Mouse (Mus musculus) liver, embryonic 14.5 days (tissue): ENCODE results near the gene Amigo2. TPM values are rescaled to one million over a fixed set of nuclear protein-coding genes. Genes with fewer than 3 reads are reported as not detected.

Experiments
- ATAC-seq: fragments of 200-750 bp; cut with Nextera tagmentation; 2 replicates; pipeline ENCODE4 v1.8.0; 2017; ENCODE audit warnings: moderate number of reproducible peaks, mild to moderate bottlenecking, moderate library complexity; ENCODE audit not compliant: insufficient read depth
- DNase-seq, 3 experiments: peaks; one replicate each; pipeline ENCODE4 v3.0.0-alpha.2; 2012 to 2013; ENCODE audit warnings: low read depth in 3 of 3, low spot score in 3 of 3
- H3K27ac ChIP-seq: fragments of 300-500 bp; sonication (generic); 2 replicates; pipeline ENCODE4 v1.5.1; 2014; ENCODE audit warnings: moderate library complexity, mild to moderate bottlenecking, control low read depth, inconsistent platforms
- H3K27me3 ChIP-seq: fragments of 300-500 bp; sonication (generic); 2 replicates; pipeline ENCODE4 v1.6.1; 2014; ENCODE audit warnings: mild to moderate bottlenecking, low read length, moderate library complexity; ENCODE audit not compliant: control insufficient read depth, insufficient read depth
- H3K36me3 ChIP-seq: fragments of 300-500 bp; sonication (generic); replicated peaks from 2 replicates; pipeline ENCODE4 v1.6.1; 2014; ENCODE audit warnings: low read depth; ENCODE audit not compliant: control insufficient read depth, insufficient read depth
- H3K4me1 ChIP-seq, 2 experiments: fragments of 200-500 bp in 1 of 2; fragments of 300-500 bp in 1 of 2; sonication (generic) in 1 of 2; replicated peaks; 2 replicates each; pipeline ENCODE4 v1.6.1; 2012 to 2014; ENCODE audit warnings: antibody characterized with exemption in 1 of 2, inconsistent platforms in 1 of 2, low read length in 1 of 2; ENCODE audit not compliant: control insufficient read depth in 2 of 2, insufficient read depth in 2 of 2
- H3K4me2 ChIP-seq: fragments of 300-500 bp; sonication (generic); 2 replicates; pipeline ENCODE4 v1.6.1; 2014; ENCODE audit warnings: low read depth, mild to moderate bottlenecking, control low read depth, moderate library complexity
- H3K4me3 ChIP-seq, 2 experiments: fragments of 200-500 bp in 1 of 2; fragments of 300-500 bp in 1 of 2; sonication (generic) in 1 of 2; 2 replicates each; pipeline ENCODE4 v1.5.1; 2012 to 2014; ENCODE audit warnings: low read depth in 2 of 2, low read length in 2 of 2, mild to moderate bottlenecking in 2 of 2, control low read depth in 1 of 2, inconsistent platforms in 1 of 2, moderate library complexity in 1 of 2; ENCODE audit not compliant: insufficient read depth in 1 of 2
- H3K9ac ChIP-seq: fragments of 300-500 bp; sonication (generic); replicated peaks from 2 replicates; pipeline ENCODE4 v1.6.1; 2014; ENCODE audit warnings: mild to moderate bottlenecking, control low read depth, moderate library complexity
- H3K9me3 ChIP-seq: fragments of 300-500 bp; sonication (generic); 2 replicates; pipeline ENCODE4 v1.6.1; 2016; ENCODE audit warnings: low read length, mixed read lengths; ENCODE audit not compliant: control insufficient read depth
- CTCF ChIP-seq: IDR thresholded peaks from 2 replicates; pipeline ENCODE4 v1.5.1; 2016; ENCODE audit warnings: antibody characterized with exemption, low read depth, control low read depth
- EP300 ChIP-seq: IDR thresholded peaks from 2 replicates; pipeline ENCODE4 v1.6.1; 2016; ENCODE audit warnings: antibody characterized with exemption, low read depth
- whole genome bisulfite sequencing: fragments of 180-500 bp; shearing (Covaris S2); extraction: QIAGEN DNeasy Blood & Tissue Kit; methylation state at CpG from one replicate; pipeline ENCODE4 v1.1.7; 2014; ENCODE audit not compliant: insufficient replicate concordance; 5-methylcytosine and 5-hydroxymethylcytosine counted together
- polyA plus RNA-seq, 2 experiments: library from polyadenylated mRNA; depleted of rRNA in 1 of 2; stranded (reverse) in 1 of 2; unstranded in 1 of 2; fragments of >200 nt; fragmentation: Nextera tagmentation in 1 of 2; extraction: Ambion mirVana in 1 of 2; gene quantifications; 2 replicates each; pipeline versions ENCODE4 v1.2.1 to v1.2.3; 2012 to 2014

Gene Amigo2
- polyA plus RNA-seq, 2 experiments: 0.36 to 1.0 TPM

GRCm38 (mm10) chr15:97266236-97266845, 19.3 kb upstream of the Amigo2 start:
- Histone ChIP-seq H3K4me1 (no peaks in the 10 kb centered on the region), H3K27me3 (no peaks in the 10 kb centered on the region), H3K4me3 (no peak overlapping the region), H3K4me2 (no peak overlapping the region), H3K27ac (no peak overlapping the region), H3K36me3 (no peaks in the 10 kb centered on the region), H3K9me3 (no peaks in the 10 kb centered on the region), H3K9ac (no peak overlapping the region)
- no peak for TF ChIP-seq CTCF
- TF ChIP-seq EP300: no peak
- WGBS: 60% methylated on average over 14 of the region's 14 CpGs
- DNase-seq (no peak), ATAC-seq (no peak)

- ATAC-seq (no peak), DNase-seq (no peak)
- 69% methylated on average over 9 of the region's 9 CpGs for WGBS
- no peaks in the 10 kb centered on the region for H3K9me3 ChIP-seq
- no peak overlapping the region for H3K9ac ChIP-seq
- no peaks in the 10 kb centered on the region for H3K36me3 ChIP-seq
- TF ChIP-seq CTCF: no peak
- TF ChIP-seq EP300: no peak
- H3K4me2 ChIP-seq: no peak overlapping the region
- H3K27me3 ChIP-seq: no peaks in the 10 kb centered on the region
- H3K4me1 ChIP-seq: no peaks in the 10 kb centered on the region
- H3K27ac ChIP-seq: no peak overlapping the region
- no peak overlapping the region for H3K4me3 ChIP-seq
Measured at GRCm38 (mm10) chr15:97262251-97262650, 15.2 kb upstream of the Amigo2 start.

- Histone ChIP-seq H3K27me3 (no peaks in the 10 kb centered on the region), H3K9me3 (no peaks in the 10 kb centered on the region), H3K4me1 (no peaks in the 10 kb centered on the region), H3K4me2 (no peak overlapping the region), H3K9ac (no peak overlapping the region), H3K36me3 (no peaks in the 10 kb centered on the region), H3K4me3 (no peak overlapping the region), H3K27ac (no peak overlapping the region)
- TF ChIP-seq EP300 (no peak), CTCF (no peak)
- 42% methylated on average over 11 of the region's 11 CpGs for WGBS
- ATAC-seq (no peak), DNase-seq (no peak)
Measured at GRCm38 (mm10) chr15:97259968-97260597, 13.0 kb upstream of the Amigo2 start.

GRCm38 (mm10) chr15:97259300-97259699, 12.2 kb upstream of the Amigo2 start:
- Histone ChIP-seq H3K4me2 (no peak overlapping the region), H3K36me3 (no peaks in the 10 kb centered on the region), H3K27ac (no peak overlapping the region), H3K4me3 (no peak overlapping the region), H3K9me3 (no peaks in the 10 kb centered on the region), H3K27me3 (no peaks in the 10 kb centered on the region), H3K4me1 (no peaks in the 10 kb centered on the region), H3K9ac (no peak overlapping the region)
- TF ChIP-seq EP300 (no peak), CTCF (no peak)
- no peak for DNase-seq
- ATAC-seq: no peak
- WGBS: 73% methylated on average over 8 of the region's 8 CpGs

- Histone ChIP-seq H3K4me3 (no peak overlapping the region), H3K4me1 (no peaks in the 10 kb centered on the region), H3K9me3 (no peaks in the 10 kb centered on the region), H3K9ac (no peak overlapping the region), H3K27ac (no peak overlapping the region), H3K36me3 (no peaks in the 10 kb centered on the region), H3K4me2 (no peak overlapping the region), H3K27me3 (no peaks in the 10 kb centered on the region)
- ATAC-seq: no peak
- no peak for TF ChIP-seq EP300
- TF ChIP-seq CTCF: no peak
- 70% methylated on average over 17 of the region's 17 CpGs for WGBS
- no peak for DNase-seq
Measured at GRCm38 (mm10) chr15:97258483-97259230, 11.6 kb upstream of the Amigo2 start.
